Comparison of ENCODE assay signal across 8 mouse cellular contexts in genomic region chr9:117966326-117966989, GRCm38 (mm10).
DNase-seq lines count a peak whose midpoint lies in the region; ATAC-seq and TF ChIP-seq lines count a peak whose summit lies in the region.

No protein-coding gene starts in this region.

- DNase-seq in kidney, adult 2 months: peak; percentile 12
- no peak for DNase-seq in kidney, adult 18-20 months
- DNase-seq in R1 (ENCODE audit: low read depth, low spot score): peak; percentile 23
- peak; percentile 64 for DNase-seq in embryo, embryonic 11 days
- DNase-seq in hindbrain, embryonic 14.5 days (ENCODE audit: low spot score): peak; percentile 78
- DNase-seq in skeletal muscle tissue, adult 2 months (ENCODE audit: low read depth, low spot score): peak; percentile 19
- no peak for DNase-seq in urinary bladder, postnatal 4 days (ENCODE audit: low spot score in 2 of 2)

- H3K9ac ChIP-seq in hindbrain, embryonic 14.5 days: no peak overlapping the region
- H3K9ac ChIP-seq in lung, embryonic 15.5 days: no peak overlapping the region

- H3K4me3 ChIP-seq in kidney, adult 2 months (ENCODE audit: insufficient read depth, low read depth, low read length): no peak overlapping the region
- H3K4me3 ChIP-seq in hindbrain, embryonic 14.5 days (replicated peaks; ENCODE audit: low read length): no peak overlapping the region
- H3K4me3 ChIP-seq in lung, embryonic 15.5 days: no peak overlapping the region

- 62% methylated on average over 10 of the region's 10 CpGs for WGBS in kidney, adult 2 months
- WGBS in hindbrain, embryonic 14.5 days: 48% methylated on average over 10 of the region's 10 CpGs
- 50% methylated on average over 10 of the region's 10 CpGs for WGBS in lung, embryonic 15.5 days

- H3K27ac ChIP-seq in kidney, adult 2 months (ENCODE audit: insufficient read depth, low read depth, low read length): no peak overlapping the region
- no peak overlapping the region for H3K27ac ChIP-seq in hindbrain, embryonic 14.5 days
- H3K27ac ChIP-seq in lung, embryonic 15.5 days: no peak overlapping the region

- no peak for TF ChIP-seq POLR2A in kidney, adult 2 months (IDR thresholded peaks at IDR 0.05; ENCODE audit: low read depth, low read length)

- 0 out of 2 replicates have a peak, but pooled peaks have one; percentile 7 for TF ChIP-seq CTCF in kidney, adult 2 months (conservative IDR thresholded peaks at IDR 0.05; ENCODE audit: insufficient read depth, insufficient read length, low read depth, low read length)

- ATAC-seq in hindbrain, embryonic 14.5 days (ENCODE audit: low FRiP score): peak; percentile 69; the same call in 1 of the 2 replicates
- 0 out of 2 replicates have a peak, but pooled peaks have one; percentile 39 for ATAC-seq in lung, embryonic 15.5 days (ENCODE audit: borderline replicate concordance, extremely low read depth, low FRiP score, low TSS enrichment)

- no peaks in the 10 kb centered on the region for H3K4me1 ChIP-seq in kidney, adult 2 months (ENCODE audit: control insufficient read depth, insufficient read depth, low read length)
- H3K4me1 ChIP-seq in hindbrain, embryonic 14.5 days (replicated peaks; ENCODE audit: control insufficient read depth, insufficient read depth, low read length): no peaks in the 10 kb centered on the region
- H3K4me1 ChIP-seq in lung, embryonic 15.5 days: peaks cover 17% of the 10 kb centered on the region; the same call in 1 of the 2 replicates

- H3K36me3 ChIP-seq in kidney, adult 2 months (ENCODE audit: control insufficient read depth, insufficient read depth, low read length): no peaks in the 10 kb centered on the region
- no peaks in the 10 kb centered on the region for H3K36me3 ChIP-seq in hindbrain, embryonic 14.5 days (replicated peaks; ENCODE audit: control insufficient read depth, insufficient read depth)
- no peaks in the 10 kb centered on the region for H3K36me3 ChIP-seq in lung, embryonic 15.5 days

- H3K4me2 ChIP-seq in hindbrain, embryonic 14.5 days (replicated peaks): no peak overlapping the region
- no peak overlapping the region for H3K4me2 ChIP-seq in lung, embryonic 15.5 days

- H3K27me3 ChIP-seq in kidney, adult 2 months (replicated peaks; ENCODE audit: control insufficient read depth, insufficient read depth, low read length): no peaks in the 10 kb centered on the region
- no peaks in the 10 kb centered on the region for H3K27me3 ChIP-seq in hindbrain, embryonic 14.5 days (ENCODE audit: control insufficient read depth, insufficient read depth, low read length)
- no peaks in the 10 kb centered on the region for H3K27me3 ChIP-seq in lung, embryonic 15.5 days

- no peaks in the 10 kb centered on the region for H3K9me3 ChIP-seq in hindbrain, embryonic 14.5 days (ENCODE audit: control insufficient read depth, low read length)
- H3K9me3 ChIP-seq in lung, embryonic 15.5 days: no peaks in the 10 kb centered on the region

Comparison
In these comparisons a context has a peak if more than half of its experiments do, and no peak if none do; other contexts are left out.
1. DNase-seq: peak in kidney, adult 2 months (single experiment), R1 (single experiment), embryo, embryonic 11 days (single experiment), hindbrain, embryonic 14.5 days (single experiment) and skeletal muscle tissue, adult 2 months (single experiment); none in kidney, adult 18-20 months (single experiment) and urinary bladder, postnatal 4 days (0 of 2).